Mouse (Mus musculus): ENCODE measurements around the gene Heatr5a. TPM values are rescaled to one million over a fixed set of nuclear protein-coding genes. Genes with fewer than 3 reads are reported as not detected.

Heatr5a gene
- total RNA-seq, 2 experiments from 2014 or later, result 21.1 to 23.4 TPM

DNA sequence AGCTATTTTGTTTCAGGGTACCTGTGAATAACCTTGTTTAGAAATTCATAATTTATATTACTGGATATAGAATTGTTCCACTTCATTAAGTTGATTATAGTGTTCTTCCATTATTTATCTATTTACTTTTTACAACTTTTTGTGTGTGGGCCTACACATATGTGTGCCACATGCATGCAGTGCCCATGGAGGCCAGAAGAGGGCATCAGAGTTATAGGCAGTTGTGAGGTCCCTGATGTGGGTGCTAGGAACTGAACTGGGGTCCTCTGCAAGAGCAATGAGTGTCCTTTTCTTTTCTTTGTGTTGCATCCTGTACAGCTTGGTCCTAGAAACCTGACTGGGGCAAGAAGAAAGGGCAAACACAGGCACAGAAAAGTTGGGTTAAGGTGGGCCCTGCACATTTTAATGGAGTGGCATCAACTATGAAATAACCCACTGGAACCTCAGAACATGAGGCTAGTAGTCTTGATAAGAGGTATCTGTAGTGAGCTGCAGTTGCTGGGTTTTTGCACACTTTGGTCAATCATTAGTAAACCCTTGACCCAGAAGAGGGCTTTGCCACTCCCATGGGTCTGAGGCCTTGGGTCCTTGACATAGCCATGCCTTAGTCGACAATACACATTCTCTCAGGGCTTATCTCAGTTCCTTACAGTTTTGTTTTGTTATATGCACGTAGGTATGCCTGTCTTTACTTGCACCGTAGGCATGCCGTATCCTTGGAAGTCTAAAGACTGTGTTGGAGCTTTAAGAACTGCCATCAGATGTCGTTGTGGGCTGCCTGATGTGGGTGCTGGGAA, 1.3 kb upstream of the Heatr5a start:
- no peak for DNase-seq (ENCODE audit: low spot score in 2 of 2)

DNA sequence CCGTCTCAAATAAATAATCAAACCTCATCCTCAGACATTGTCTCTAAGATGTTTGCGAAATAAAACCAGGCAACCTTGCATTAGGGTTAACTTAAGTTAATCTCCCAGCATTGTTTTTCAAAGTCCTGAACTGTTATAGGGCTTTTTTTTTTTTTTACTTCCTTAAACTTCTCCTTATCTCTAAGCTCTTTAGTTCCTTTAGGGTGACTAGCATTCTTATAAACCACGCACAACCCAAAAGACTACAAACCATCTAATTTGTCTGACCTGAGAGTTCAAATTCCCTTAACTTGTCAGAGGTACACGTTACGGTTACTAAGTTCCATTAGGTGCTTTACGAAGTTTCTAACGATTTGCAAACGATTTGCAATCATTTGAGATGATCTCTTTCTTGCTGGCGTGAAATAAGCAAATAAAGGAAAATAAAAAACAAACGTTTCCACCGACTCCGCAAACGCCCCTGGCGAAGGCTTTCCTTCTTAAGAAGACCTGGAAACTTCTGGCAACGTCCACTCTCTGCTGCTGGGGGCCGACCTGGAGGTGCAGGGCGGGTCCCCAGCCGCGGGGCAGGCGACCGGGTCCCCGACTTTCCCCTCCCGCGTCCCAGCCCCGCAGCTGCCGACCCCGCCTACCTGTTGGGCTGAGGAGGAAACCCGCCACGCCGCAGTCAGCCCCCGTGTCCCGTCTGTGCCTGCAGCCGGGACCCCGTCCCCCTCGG, 610 bp downstream of the Heatr5a start:
- no peak for DNase-seq (ENCODE audit: low spot score in 2 of 2)

DNA sequence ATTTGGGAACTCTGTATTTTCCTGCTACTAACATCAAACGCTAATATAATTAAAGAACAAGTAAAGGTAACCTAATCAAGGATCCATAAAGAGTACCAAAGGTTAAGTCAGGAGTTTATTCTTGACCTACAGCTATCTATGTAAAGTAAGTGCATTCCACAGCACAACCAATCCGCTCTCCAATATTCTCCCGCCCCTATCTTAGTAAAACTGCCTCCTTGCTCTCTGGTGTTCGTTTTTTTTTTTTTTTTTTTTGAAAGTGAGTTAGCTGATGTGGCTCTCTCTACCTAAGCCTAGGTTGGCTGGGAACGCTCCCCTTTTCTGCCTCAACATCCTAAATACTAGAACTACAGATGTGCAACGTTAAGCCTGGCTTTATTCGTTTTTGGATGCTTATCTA, 1.2 kb downstream of the Heatr5a start:
- no peak for DNase-seq (ENCODE audit: low spot score in 2 of 2)

DNA sequence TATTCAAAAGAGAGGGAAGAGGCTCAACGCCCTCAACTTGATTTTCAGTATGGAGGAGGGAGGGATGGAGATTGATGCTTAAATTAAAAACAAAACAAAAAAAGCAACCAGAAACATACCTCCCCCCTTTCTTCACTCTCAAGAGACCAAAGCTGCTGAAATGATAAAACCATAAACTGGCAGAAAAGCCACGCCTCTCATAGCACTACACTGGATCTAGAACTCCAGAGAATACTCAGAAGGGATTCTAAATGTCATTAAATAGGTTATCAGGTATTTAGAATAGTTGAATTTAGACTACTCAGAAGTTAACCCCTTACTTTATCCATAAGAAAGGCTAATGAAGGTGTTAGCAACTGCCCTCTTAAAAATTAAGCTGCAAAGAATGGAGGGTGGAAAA, 2.0 kb downstream of the Heatr5a start:
- no peak for DNase-seq (ENCODE audit: low spot score in 2 of 2)

DNA sequence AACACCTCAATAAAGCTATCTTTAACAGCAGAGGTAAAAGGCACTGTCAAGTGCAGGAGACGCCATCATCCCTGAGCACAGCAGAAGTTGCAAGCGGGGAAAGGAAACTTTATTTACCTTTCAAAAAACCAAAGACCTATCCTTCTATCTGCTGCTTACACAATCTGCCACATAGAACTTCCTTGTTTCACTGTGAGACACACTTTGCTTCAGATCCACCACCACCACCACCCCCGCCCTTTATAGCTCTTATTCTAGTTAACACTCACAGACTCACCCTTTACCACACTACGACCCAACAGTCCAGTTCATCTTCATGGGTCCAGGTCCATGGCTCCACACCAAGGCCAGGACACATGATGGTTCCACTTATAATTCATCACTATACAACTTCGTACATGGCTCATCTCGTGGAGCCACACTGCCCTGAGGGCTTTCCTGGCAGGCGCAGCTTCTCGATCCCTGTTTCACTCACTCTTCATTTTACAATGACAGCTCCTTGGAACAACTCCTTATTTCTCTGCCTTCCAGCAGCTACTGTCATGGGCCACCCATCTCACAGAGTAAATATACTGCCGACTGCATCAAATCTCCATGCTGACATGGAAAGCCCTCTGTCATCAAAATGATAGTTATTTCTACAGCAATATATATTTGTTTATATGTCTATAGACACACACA, 3.1 kb downstream of the Heatr5a start:
- no peak for DNase-seq (ENCODE audit: low spot score in 2 of 2)

DNA sequence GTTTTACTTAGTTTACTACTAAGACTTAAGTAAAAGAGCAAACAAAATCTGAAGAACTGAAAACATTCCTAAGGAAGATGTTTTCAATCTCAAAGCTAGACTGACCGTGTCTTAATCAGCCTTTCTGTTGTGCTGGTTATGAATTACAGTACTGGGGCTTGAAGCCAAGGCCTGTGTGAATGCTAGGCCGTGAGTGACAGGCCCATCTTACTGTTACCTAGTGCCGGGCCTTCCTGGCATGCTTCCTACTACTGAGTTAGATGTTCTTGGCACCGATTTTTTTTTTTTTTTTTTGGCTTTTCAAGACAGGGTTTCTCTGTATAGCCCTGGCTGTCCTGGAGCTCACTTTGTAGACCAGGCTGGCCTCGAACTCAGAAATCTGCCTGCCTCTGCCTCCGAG, 13.5 kb downstream of the Heatr5a start:
- no peak for DNase-seq (ENCODE audit: low spot score in 2 of 2)

DNA sequence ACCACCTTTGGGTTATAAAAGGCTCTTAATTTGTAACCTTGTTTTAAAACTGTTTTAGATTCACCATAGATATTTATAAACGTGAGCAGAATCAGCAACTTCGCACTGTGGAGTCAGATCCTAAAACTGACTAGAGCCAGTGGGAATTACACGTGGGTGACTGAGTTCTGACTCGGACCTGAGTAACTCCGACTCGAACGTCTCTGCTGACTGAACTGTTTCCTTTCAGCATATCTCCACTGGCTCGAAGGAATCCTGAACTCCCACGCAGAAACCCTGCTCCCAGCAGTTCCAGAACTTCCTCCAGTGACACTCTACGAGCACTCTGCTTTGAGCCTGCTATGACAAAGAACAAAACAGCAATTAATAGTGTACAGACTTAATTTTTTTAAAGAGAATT, 18.8 kb downstream of the Heatr5a start:
- DNase-seq (ENCODE audit: low spot score in 2 of 2), result no peak

DNA sequence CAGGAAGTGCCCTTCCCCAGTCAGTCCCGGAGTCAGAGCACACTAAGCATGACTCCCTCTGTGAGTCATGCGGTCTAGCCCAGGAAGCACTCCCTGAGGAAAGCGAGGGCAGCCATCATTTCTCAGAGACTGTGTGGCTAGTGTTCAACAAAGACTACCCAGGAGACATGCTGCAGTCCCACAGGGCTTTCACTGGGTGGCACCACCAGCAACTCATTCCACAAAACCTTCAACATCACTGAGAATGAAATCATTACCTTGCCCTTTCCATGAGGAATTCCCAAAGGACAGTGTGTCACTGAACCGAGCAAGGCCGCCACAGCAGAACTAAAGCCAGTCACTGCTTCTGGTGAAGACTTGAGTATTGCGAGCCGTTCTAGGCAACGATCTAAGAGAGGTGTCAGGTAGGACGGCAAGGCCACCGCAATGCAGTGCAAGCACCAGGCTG, 23.6 kb downstream of the Heatr5a start:
- peak in 1 of 2 experiments; percentile 21 for DNase-seq (ENCODE audit: low spot score in 2 of 2)

DNA sequence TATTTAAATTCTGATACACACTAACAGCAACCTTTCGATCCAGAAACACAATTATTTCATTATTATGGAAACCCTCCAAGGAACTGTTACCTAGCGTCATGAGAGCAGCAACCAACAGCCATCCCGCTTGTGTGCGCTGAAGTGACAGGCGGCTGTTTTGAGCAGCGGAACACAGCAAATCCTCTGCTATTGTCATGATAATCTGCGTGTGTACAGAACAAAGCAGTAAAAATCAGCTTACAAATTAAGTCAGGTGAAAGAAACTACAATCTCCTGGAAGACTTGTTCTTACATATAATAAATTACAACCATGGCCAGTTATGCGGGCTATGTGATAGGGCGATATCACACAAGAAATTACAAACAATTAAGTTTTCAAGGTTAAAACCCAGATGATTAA, 25.8 kb downstream of the Heatr5a start:
- no peak for DNase-seq (ENCODE audit: low spot score in 2 of 2)

DNA sequence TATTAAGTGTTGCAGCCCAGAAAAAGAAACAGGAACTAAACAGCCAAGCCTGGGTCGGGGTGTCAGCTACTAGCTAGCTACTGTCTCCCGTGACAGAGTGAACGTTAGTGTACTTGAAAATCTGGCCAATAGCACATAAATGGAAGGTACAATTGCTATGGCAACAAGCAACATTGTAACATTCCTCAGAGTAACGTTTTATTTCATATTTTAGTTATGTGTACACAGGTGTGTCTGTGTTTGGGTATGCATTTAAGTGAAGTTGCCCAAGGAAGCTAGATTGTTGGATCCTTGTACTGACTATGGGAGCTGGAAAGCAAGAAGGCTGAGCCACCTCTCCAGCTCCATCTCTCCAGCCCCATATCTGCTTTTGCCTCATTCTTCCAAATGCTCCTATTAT, 31.3 kb downstream of the Heatr5a start:
- DNase-seq (ENCODE audit: low spot score in 2 of 2), result no peak

DNA sequence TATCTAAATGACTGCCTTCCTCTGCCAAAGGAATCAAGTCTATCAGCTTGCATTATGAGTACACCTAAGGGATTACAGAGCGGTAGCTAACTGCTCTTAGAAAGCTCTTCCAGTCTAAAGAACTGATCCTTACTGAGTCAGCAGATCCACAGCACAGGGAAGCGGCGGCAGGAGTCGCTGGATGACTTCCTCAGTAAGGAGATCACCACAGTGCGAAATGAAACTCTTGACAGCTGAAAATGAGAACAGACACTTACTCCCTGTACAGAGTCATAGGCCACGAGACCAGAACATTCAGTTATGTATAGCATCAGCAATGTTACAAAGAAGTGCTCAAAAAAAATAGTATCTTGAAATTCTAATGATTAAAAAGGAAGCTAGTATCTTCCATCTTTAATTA, 33.2 kb downstream of the Heatr5a start:
- no peak for DNase-seq (ENCODE audit: low spot score in 2 of 2)

DNA sequence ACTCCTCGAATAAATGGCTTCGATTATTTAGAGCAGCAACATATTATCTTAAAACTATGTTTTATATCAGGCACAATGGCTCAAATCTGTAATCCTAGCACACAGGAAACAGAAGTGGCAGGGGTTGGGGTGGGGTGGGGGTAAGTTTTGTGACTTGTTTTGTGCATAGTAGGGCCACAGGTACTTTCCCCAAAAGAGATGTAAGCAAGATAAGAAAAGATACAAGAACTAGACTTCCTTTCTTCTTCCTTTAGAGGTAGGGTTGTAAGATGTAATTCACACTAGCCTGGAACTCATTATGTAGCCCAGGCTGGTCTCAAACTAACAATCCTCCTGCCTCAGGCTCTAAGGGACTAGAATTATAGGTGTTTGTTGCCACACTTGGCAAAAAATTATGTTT, 41.5 kb downstream of the Heatr5a start:
- DNase-seq (ENCODE audit: low spot score in 2 of 2), result no peak

DNA sequence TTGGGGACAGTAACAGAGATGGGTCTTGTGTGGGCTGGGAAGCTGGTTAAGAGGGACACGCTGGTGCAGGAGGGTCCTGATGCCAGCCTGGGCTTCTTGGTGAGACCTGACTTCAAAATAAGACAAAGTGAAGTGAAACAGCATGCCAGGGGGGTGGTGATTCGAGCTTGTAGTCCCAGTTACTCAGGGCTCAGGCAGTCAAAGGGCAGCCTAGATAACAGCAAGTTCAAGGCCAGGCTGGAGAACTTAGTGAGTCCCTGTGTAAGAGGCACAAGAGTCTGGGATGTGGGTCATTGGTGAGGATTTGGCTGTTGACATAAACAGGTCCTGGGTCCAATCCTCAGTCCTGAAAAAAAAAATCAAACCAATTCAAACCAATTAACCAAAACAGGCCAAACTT, 53.9 kb downstream of the Heatr5a start:
- DNase-seq (ENCODE audit: low spot score in 2 of 2), result no peak

DNA sequence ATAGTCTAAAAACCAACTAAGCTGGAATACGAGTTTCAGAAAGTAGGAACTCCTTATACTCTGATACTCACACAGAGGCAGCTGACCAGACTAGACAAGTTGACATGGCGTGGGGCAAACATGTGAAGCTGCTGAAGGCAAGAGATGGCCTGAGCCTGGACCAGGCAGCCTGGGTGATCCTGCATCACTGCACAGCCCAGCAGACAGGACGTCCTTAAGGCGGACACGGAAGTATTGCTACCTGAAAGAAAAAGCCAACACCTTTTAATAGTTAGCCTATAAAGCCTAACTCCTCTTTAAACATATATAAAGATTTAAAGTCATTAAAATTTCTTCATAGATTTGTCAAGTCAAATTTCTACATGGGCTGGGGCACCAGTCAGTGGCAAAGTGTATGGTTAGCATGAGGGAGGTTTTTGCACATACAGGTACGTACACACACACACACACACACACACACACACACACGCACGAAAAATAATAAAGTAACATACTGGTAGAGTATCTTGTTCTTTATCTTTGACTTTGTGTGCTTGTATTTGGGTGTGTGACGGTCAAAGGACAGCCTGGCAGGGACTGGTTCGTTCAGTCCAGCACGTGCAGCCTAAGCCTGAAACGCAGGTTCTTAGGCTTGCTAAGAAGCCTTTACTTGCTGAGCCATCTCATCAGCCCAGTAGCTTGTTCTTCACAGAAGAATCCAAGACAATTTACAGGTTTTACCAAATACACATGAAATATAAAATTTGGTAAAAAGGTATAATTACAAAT, 56.0 kb downstream of the Heatr5a start:
- no peak for DNase-seq (ENCODE audit: low spot score in 2 of 2)

DNA sequence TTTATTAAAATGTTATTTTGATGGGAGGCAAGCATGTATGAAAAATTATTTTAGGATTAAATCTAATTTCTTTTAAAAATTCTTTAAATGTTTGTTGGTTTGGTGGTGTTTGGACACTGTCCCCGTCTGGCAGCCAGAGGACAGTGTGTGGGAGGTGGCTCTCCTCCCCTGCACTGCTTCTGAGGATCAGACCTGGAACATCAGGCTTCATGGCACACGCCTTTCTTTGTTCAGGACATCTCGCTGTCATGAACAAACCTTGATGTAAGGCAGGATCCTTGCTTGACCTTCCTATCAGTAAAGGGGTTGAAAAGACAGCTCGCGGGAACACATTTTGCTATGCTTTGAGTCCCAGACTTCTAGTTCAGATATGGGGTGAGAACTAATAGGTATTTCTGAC, 61.9 kb downstream of the Heatr5a start:
- DNase-seq (ENCODE audit: low spot score in 2 of 2), result no peak

DNA sequence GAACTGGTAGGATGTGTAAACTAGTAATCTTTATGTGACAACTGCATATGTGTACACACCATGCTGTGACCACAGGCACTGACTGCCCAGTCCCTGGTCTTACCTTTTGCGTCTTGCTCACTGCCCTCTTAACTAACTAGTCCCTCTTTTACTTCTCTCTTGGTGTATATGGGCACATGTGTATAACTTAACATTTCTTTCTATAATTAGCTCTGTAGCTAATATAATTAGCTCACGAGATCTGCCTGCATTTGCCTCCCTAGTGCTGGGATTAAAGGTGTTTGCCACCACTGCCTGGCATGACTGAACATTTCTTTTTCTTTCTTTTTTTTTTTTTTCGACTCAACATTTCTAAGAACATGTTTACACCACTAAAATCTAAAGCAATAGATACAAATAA, 63.6 kb downstream of the Heatr5a start:
- no peak for DNase-seq (ENCODE audit: low spot score in 2 of 2)

DNA sequence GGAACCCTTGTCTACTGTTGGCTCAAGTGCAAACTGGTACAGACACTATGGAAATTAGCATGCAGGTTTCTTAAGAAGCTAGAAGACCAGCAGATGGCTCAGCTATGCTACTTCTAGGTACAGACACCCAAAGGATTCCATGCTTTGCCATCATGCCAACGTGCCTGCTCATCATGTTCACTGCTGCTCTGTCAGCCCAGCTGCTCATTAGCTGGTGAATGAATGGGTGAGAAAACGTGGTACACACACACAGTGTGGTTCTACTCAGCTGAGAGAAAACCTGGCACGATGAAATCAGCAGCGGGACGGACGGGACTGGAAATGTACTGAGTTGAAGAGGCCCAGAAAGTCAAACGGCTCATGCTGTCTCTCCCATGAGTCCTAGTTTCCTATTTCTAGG, 70.6 kb downstream of the Heatr5a start:
- DNase-seq (ENCODE audit: low spot score in 2 of 2), result no peak

DNA sequence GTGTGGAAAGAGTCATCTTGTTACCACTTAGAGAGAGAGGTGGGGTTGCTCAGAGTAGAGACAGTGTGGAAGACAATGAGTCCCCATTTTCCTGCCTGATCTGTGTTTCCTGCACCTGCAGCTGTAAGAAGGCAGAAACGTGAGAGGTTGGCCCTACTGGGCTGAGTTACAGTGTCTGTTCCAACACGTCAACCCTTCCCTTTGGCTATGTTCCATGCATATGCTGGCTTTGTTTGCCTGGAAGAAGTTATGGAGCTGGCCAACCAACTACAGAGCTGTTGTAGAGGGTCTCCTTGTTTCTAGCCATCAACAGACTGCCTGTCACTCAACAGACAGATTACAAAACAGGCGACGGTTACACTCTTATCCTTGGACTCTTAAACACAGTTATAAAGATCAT, 74.2 kb downstream of the Heatr5a start:
- DNase-seq (ENCODE audit: low spot score in 2 of 2), result no peak

DNA sequence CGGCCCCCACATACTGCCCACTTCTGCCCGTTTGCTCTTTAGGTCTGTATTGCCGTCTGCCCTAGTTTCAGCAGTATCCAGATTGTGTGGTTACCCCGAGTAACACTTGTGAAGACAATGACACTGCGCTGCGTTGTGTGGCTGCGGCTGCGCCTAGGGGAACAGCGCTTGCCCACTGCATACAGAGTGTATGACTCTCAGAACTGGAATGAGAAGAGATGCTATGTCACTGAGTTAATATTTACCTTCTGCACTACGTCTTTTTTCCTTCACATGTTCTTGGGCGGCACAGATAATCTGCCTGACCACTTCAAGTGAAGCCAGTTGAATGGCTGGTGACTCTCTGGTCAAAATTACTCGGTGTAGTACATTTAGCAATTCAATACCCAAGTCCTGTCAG, 82.5 kb downstream of the Heatr5a start:
- no peak for DNase-seq (ENCODE audit: low spot score in 2 of 2)

DNA sequence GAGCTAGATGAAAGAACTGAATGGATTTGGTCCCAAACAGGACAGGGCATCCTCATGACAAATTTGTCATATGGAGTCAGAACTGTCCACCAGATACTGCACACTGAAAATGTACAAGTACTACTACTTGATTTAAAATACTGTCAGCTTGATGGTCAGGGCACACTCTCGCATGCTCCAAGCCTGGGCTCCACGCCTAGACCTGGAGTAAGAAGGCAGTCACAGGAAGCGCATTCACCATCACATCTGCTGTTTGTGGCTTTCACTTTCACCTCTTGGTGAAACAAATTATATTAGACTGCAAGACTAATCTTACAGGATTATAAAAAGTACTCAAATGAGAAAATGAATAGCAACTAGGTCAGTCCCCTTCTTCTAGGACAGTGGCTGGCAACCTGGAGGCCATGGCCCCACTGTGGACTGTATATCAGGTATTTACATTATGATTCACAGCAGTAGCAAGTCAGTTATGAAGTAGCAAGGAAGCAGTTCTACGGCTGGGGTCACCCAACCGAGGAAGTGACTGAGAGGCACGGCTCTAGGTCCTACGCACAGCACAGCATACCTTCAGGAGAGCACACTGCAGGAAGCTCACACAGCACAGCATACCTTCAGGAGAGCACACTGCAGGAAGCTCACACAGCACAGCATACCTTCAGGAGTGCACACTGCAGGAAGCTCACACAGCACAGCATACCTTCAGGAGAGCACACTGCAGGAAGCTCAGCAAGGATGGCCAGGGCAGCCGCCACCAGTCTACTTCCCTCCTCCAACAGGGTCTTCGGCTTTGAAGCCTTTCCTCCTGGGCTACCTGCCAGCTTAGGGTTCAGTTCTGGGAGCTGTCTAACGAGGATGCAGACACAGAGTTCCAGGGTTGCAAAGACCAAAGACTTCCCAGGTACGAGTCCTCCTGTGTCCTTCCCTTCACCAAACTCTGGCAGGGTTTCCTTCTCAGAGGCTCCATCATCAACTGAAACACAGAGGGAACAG, 83.5 kb downstream of the Heatr5a start:
- no peak for DNase-seq (ENCODE audit: low spot score in 2 of 2)
